Mouse (Mus musculus) hindbrain, embryonic 11.5 days (tissue): ENCODE measurements around the gene Ubr4. TPM values are rescaled to one million over a fixed set of nuclear protein-coding genes. Genes with fewer than 3 reads are reported as not detected.
A peak's percentile ranks its signal among the peaks of the same experiment; 100 is the strongest.

Source experiments
- ATAC-seq: fragments of 200-750 bp; cut with Nextera tagmentation; 2 replicates; pipeline ENCODE4 v1.8.0; 2017; ENCODE audit warnings: mild to moderate bottlenecking, moderate TSS enrichment, moderate library complexity; ENCODE audit not compliant: low FRiP score
- DNase-seq: peaks from one replicate; pipeline ENCODE4 v3.0.0-alpha.2; 2015; ENCODE audit warnings: low spot score
- H3K27ac ChIP-seq: fragments of 300-500 bp; sonication (generic); 2 replicates; pipeline ENCODE4 v1.5.1; 2014; ENCODE audit warnings: mild to moderate bottlenecking, low read depth, low read length
- H3K27me3 ChIP-seq: fragments of 300-500 bp; sonication (generic); 2 replicates; pipeline ENCODE4 v1.6.1; 2014; ENCODE audit warnings: mild to moderate bottlenecking, low read length, moderate library complexity, mixed read lengths; ENCODE audit not compliant: control insufficient read depth, insufficient read depth
- H3K36me3 ChIP-seq: fragments of 300-500 bp; sonication (generic); 2 replicates; pipeline ENCODE4 v1.6.1; 2014; ENCODE audit warnings: mild to moderate bottlenecking, low read length, moderate library complexity, mixed read lengths; ENCODE audit not compliant: control insufficient read depth, insufficient read depth
- H3K4me1 ChIP-seq: fragments of 300-500 bp; sonication (generic); replicated peaks from 2 replicates; pipeline ENCODE4 v1.6.1; 2014; ENCODE audit warnings: low read length, mixed read lengths; ENCODE audit not compliant: control insufficient read depth, insufficient read depth
- H3K4me2 ChIP-seq: fragments of 300-500 bp; sonication (generic); replicated peaks from 2 replicates; pipeline ENCODE4 v1.6.1; 2014; ENCODE audit warnings: mild to moderate bottlenecking, low read depth, low read length
- H3K4me3 ChIP-seq: fragments of 300-500 bp; sonication (generic); 2 replicates; pipeline ENCODE4 v1.5.1; 2014; ENCODE audit warnings: low read depth, low read length
- H3K9ac ChIP-seq: fragments of 300-500 bp; sonication (generic); 2 replicates; pipeline ENCODE4 v1.6.1; 2014; ENCODE audit warnings: low read depth, low read length
- H3K9me3 ChIP-seq: fragments of 300-500 bp; sonication (generic); 2 replicates; pipeline ENCODE4 v1.6.1; 2016; ENCODE audit warnings: low read length; ENCODE audit not compliant: control insufficient read depth
- WGBS: fragments of 180-500 bp; shearing (Covaris S2); extraction: QIAGEN DNeasy Blood & Tissue Kit; methylation state at CpG from one replicate; pipeline ENCODE4 v1.1.7; 2014; 5-methylcytosine and 5-hydroxymethylcytosine counted together
- polyA plus RNA-seq: library from polyadenylated mRNA; unstranded; fragments of >200 nt; fragmentation: Nextera tagmentation; extraction: Ambion mirVana; gene quantifications from 2 replicates; pipeline ENCODE4 v1.2.1, GENCODE M21; 2014

The Ubr4 gene
- polyA plus RNA-seq, 1 experiment from 2014 or later, result 82.5 TPM

DNA sequence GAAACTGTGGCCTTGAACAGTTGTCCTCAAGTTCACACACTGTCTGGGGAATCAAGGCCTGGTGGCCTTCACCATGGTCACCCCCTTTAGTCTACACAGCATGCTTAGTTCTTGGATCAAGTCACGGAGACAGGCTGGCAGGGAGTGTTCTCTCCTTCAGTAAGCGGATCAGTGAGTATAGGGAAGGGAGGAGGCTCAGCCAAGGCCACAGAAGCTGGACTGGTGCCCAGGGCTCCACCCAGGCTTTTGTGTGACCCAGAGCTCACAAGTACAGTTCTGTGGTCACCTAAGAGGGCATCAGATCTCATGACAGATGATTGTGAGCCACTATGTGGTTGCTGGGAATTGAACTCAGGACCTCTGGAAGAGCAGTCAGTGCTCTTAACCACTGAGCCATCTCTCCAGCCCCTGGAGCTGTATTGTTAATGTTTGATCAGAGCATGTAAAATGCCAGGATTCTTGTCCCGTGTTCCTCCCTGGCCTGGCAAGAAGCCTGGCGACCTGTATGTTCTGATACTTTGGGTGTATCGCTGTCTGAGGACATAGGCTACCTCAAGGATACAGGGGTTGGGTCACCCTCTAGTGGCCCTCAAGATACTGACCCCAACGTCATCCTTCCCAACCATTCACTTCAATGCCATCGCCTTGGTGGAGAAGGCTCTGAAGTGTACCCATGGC is 10.7 kb upstream of the Ubr4 start:
- H3K27ac ChIP-seq, result no peak overlapping the region
- H3K9me3 ChIP-seq, result no peaks in the 10 kb centered on the region
- no peak overlapping the region for H3K9ac ChIP-seq
- no peak overlapping the region for H3K4me2 ChIP-seq
- H3K27me3 ChIP-seq, result no peaks in the 10 kb centered on the region; the same call in 1 of the 2 replicates
- WGBS, result 81% methylated on average over 7 of the region's 7 CpGs
- DNase-seq (no peak), ATAC-seq (no peak)
- no peak overlapping the region for H3K4me3 ChIP-seq
- no peaks in the 10 kb centered on the region for H3K4me1 ChIP-seq
- H3K36me3 ChIP-seq, result 0 out of 2 replicates have a peak, but pooled peaks cover under 1% of the 10 kb centered on the region

- Histone ChIP-seq H3K27me3 (no peaks in the 10 kb centered on the region), H3K4me3 (no peak overlapping the region), H3K4me1 (no peaks in the 10 kb centered on the region), H3K27ac (no peak overlapping the region), H3K36me3 (0 out of 2 replicates have a peak, but pooled peaks cover 4% of the 10 kb centered on the region), H3K9ac (no peak overlapping the region), H3K9me3 (no peaks in the 10 kb centered on the region), H3K4me2 (no peak overlapping the region)
- ATAC-seq, result no peak
- no peak for DNase-seq
- WGBS, result 82% methylated on average over 5 of the region's 5 CpGs
Observed at GRCm38 (mm10) chr4:139343718-139344117, 8.7 kb upstream of the Ubr4 start.

DNA sequence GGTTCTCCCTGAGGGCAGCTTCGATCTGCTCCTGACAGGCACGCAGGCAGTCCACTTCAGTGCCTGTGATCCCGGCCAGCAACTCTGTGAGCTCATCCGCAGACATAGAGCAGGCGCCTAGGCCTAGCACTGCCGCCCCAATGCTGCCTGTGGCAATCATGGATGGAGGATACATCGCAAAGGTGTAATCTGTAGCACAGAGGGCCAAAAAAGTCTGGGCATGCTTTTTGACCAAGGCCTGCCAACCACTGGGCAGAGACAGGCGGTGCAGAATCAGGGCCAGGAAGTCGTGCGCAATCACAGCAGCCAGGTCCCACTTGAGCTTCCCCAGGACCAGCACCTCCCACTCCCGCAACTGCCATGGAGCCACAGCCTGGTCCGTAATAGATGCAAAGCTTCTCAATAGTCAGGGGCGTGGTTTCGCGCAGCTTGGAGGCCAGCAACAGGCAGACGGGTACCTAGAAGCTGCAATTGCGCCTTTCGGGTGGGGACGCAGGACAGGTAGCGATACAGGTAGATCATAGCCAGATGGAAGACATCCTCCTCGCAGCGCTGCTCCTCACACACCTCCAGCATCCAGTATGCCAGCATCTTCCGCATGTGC is 6.9 kb upstream of the Ubr4 start:
- ATAC-seq (no peak), DNase-seq (no peak)
- H3K9me3 ChIP-seq, result no peaks in the 10 kb centered on the region
- H3K9ac ChIP-seq, result no peak overlapping the region
- no peaks in the 10 kb centered on the region for H3K4me1 ChIP-seq
- H3K36me3 ChIP-seq, result peaks cover 10% of the 10 kb centered on the region; the same call in 1 of the 2 replicates
- no peak overlapping the region for H3K4me3 ChIP-seq
- 73% methylated on average over 23 of the region's 23 CpGs for WGBS
- no peak overlapping the region for H3K27ac ChIP-seq
- H3K4me2 ChIP-seq, result no peak overlapping the region
- H3K27me3 ChIP-seq, result no peaks in the 10 kb centered on the region

- under 1% methylated on average over 7 of the region's 7 CpGs for WGBS
- Histone ChIP-seq H3K27ac (peak overlapping the region; percentile 97; the same call in 1 of the 2 replicates), H3K36me3 (peaks cover 9% of the 10 kb centered on the region; the same call in 1 of the 2 replicates), H3K9ac (peak overlapping the region; percentile 96), H3K4me3 (peak overlapping the region; percentile 65), H3K27me3 (no peaks in the 10 kb centered on the region), H3K4me2 (peak overlapping the region; percentile 85), H3K9me3 (no peaks in the 10 kb centered on the region), H3K4me1 (peaks cover 6% of the 10 kb centered on the region)
- DNase-seq, result no peak
- peak; percentile 39; the same call in 1 of the 2 replicates for ATAC-seq
Observed at GRCm38 (mm10) chr4:139352832-139353231, 423 bp downstream of the Ubr4 start.

DNA sequence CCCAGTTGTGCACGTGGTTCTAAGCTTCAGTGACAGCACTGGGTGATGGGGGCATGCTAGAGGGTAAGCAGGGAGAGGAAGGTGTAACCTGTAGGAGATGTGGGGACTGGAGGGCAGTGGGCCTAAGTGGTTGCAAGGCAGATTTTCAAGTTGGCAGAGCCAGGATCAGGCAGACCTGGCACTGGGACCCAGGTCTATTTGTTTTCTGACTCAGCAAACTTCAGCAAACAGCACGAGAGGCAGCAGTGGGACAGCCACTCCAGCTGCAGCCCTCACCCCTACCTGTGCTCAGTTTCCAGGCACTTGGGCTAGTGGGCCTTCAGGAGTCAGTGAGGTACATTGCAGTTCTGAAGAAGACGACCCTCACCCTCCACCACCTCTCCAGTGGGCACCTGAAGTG is 4.8 kb downstream of the Ubr4 start:
- Histone ChIP-seq H3K27ac (no peak overlapping the region), H3K4me1 (no peaks in the 10 kb centered on the region), H3K4me3 (no peak overlapping the region), H3K9ac (no peak overlapping the region), H3K27me3 (no peaks in the 10 kb centered on the region), H3K36me3 (peaks cover 7% of the 10 kb centered on the region; the same call in 1 of the 2 replicates), H3K9me3 (no peaks in the 10 kb centered on the region), H3K4me2 (no peak overlapping the region)
- WGBS, result 89% methylated on average over 3 of the region's 3 CpGs
- DNase-seq (no peak), ATAC-seq (no peak)

GRCm38 (mm10) chr4:139360761-139361548 is 8.5 kb downstream of the Ubr4 start:
- no peaks in the 10 kb centered on the region for H3K27me3 ChIP-seq
- DNase-seq, result no peak
- H3K4me1 ChIP-seq, result no peaks in the 10 kb centered on the region
- no peak for ATAC-seq
- H3K36me3 ChIP-seq, result peaks cover 11% of the 10 kb centered on the region; the same call in 1 of the 2 replicates
- no peak overlapping the region for H3K9ac ChIP-seq
- H3K27ac ChIP-seq, result no peak overlapping the region
- H3K4me2 ChIP-seq, result no peak overlapping the region
- WGBS, result 94% methylated on average over 11 of the region's 11 CpGs
- no peak overlapping the region for H3K4me3 ChIP-seq
- no peaks in the 10 kb centered on the region for H3K9me3 ChIP-seq

DNA sequence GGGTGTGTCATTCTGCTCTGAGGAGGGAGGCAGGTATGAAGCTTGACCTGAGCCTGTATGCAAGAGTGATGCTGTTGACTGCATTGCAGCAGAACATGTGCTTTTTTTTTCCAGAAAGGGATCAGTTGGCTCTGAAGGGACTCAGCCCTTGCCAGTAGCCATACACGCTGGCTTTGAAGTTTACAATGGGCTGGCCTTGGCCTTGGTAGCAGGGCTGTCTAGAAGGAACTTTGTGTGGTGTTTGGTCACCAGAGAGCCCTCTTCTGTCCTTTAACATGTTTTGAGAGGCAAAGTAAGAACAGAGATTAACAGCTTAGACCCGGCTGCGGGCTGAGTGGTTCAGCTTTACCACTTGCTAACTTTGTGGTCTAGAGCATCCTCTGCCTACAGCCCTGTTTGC is 14.9 kb downstream of the Ubr4 start:
- Histone ChIP-seq H3K4me2 (no peak overlapping the region), H3K9me3 (no peaks in the 10 kb centered on the region), H3K27ac (no peak overlapping the region), H3K36me3 (peaks cover 13% of the 10 kb centered on the region; the same call in 1 of the 2 replicates), H3K4me1 (no peaks in the 10 kb centered on the region), H3K9ac (no peak overlapping the region), H3K27me3 (no peaks in the 10 kb centered on the region), H3K4me3 (no peak overlapping the region)
- 96% methylated on average over 3 of the region's 3 CpGs for WGBS
- ATAC-seq (no peak), DNase-seq (no peak)

GRCm38 (mm10) chr4:139368038-139368437 is 15.6 kb downstream of the Ubr4 start:
- no peaks in the 10 kb centered on the region for H3K27me3 ChIP-seq
- H3K4me2 ChIP-seq, result no peak overlapping the region
- DNase-seq, result no peak
- WGBS, result 95% methylated on average over 5 of the region's 5 CpGs
- no peak overlapping the region for H3K9ac ChIP-seq
- H3K36me3 ChIP-seq, result peaks cover 13% of the 10 kb centered on the region; the same call in 1 of the 2 replicates
- no peak overlapping the region for H3K27ac ChIP-seq
- no peaks in the 10 kb centered on the region for H3K4me1 ChIP-seq
- no peaks in the 10 kb centered on the region for H3K9me3 ChIP-seq
- ATAC-seq, result no peak
- no peak overlapping the region for H3K4me3 ChIP-seq
